Mouse (Mus musculus): ENCODE measurements at regions not wholly inside any gene's neighbourhood (a gene's known extent, or its start where the extent isn't known, plus 50 kb on each side); places are given as distances from the start of the nearest gene placed in this dataset.

DNA sequence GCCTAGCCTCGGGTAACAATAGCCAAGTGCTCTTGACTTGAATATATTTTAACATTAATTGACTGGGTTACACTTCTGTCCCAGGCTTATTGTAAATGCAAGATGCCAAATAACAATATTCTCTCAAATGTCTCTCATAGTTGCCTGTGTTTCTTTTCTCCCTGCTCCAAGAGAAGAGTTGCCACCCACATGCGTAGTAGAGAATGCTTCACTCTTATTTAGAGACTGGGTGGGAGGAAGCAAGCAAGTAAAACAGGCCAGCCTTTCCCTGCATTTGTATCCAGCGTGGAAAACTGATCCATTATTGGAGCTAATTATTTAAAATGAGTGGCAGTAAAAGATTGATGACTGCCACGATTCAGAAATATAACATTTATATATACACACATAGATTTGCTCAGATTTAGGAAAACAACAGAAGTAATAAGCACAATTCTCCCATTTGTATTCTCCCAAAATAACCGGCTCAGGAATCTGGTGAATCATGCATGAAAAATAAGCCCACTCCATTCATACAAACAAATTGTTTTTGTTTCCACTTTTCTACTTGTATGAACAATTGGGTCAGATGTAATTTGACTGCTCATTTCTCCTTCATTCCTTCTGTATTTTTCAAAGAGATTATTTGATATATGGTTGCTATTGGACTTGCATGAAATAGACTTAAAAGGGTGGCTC lies 134.9 kb downstream of the Trib2 start:
- TF ChIP-seq HCFC1 (IDR thresholded peaks at IDR 0.05; ENCODE audit: low read depth, low read length) = no peak
- Histone ChIP-seq H3K27me3 (replicated peaks) (no peaks in the 10 kb centered on the region), H3K9me3 (replicated peaks; ENCODE audit: low read length) (no peaks in the 10 kb centered on the region), H3K27ac (ENCODE audit: insufficient read depth, low read depth) (no peak overlapping the region), H3K79me2 (replicated peaks; ENCODE audit: control insufficient read depth, extremely low read depth, insufficient read depth, poor library complexity, severe bottlenecking) (no peaks in the 10 kb centered on the region), H3K4me1 (ENCODE audit: control insufficient read depth in 1 of 2, insufficient read depth in 2 of 2) (no peaks in the 10 kb centered on the region), H3K9ac (ENCODE audit: insufficient read depth, low read depth) (no peak overlapping the region), H3K36me3 (replicated peaks in 1 of 2; ENCODE audit: control insufficient read depth in 1 of 2, insufficient read depth in 1 of 2, low read length in 1 of 2) (no peaks in the 10 kb centered on the region), H3K4me3 (replicated peaks in 1 of 3; ENCODE audit: low read depth in 2 of 3, low read length in 2 of 3, poor library complexity in 1 of 3) (no peak overlapping the region), H3K4me2 (ENCODE audit: insufficient read depth, low read depth, poor library complexity, severe bottlenecking) (no peak overlapping the region)
- in situ Hi-C loops (cut with MboI; ENCODE audit: low pct_ligation_motif_present, low pct_unique_long_range_greater_than_20kb, low sequenced_read_pairs) = no loop called here
- dilution Hi-C loops (cut with MboI; ENCODE audit: extremely low pct_ligation_motif_present, extremely low pct_unique_long_range_greater_than_20kb, low sequenced_read_pairs) = no loop called here
- DNase-seq (ENCODE audit: extremely low read depth) = no peak

DNA sequence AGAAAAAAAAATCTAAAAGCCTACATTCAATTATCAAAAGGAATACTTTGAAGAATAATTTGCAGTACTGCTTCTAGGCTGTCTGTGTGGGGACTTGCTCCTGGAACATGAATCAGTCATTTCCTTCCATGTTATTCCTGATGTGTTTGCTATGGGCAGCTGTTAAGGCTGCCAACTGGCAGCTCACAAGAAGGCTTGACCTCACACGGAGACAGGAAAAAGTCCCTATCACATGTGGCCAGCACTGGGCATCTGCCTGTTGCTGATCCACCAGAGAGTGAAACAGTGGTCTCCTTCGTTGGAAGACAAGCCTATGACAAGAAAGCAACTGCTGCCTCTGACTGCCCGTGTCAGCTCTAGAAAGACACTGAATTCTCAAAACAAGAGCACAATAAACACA lies 140.6 kb downstream of the Trib2 start:
- no peaks in the 10 kb centered on the region for H3K9me3 ChIP-seq (replicated peaks; ENCODE audit: low read length)
- H3K4me3 ChIP-seq (replicated peaks in 1 of 3; ENCODE audit: low read depth in 2 of 3, low read length in 2 of 3, poor library complexity in 1 of 3) = no peak overlapping the region
- H3K36me3 ChIP-seq (replicated peaks in 1 of 2; ENCODE audit: control insufficient read depth in 1 of 2, insufficient read depth in 1 of 2, low read length in 1 of 2) = no peaks in the 10 kb centered on the region
- no peak for DNase-seq (ENCODE audit: extremely low read depth)
- TF ChIP-seq RCOR1 (conservative IDR thresholded peaks at IDR 0.05; ENCODE audit: low read depth, low read length) = no peak
- TF ChIP-seq ETS1 (conservative IDR thresholded peaks at IDR 0.05; ENCODE audit: low read depth, low read length) = no peak
- TF ChIP-seq USF2 (conservative IDR thresholded peaks at IDR 0.05; ENCODE audit: low read depth, low read length) = no peak
- TF ChIP-seq MXI1 (IDR thresholded peaks at IDR 0.05; ENCODE audit: low read depth, low read length) = no peak
- no peak for TF ChIP-seq MAX (IDR thresholded peaks at IDR 0.05; ENCODE audit: low read length)
- no peak for TF ChIP-seq SMC3 (IDR thresholded peaks at IDR 0.05; ENCODE audit: low read depth, low read length)
- no peak for TF ChIP-seq NELFE (IDR thresholded peaks at IDR 0.05; ENCODE audit: low read depth, low read length)
- TF ChIP-seq UBTF (IDR thresholded peaks at IDR 0.05; ENCODE audit: low read depth, low read length) = no peak
- H3K4me2 ChIP-seq (ENCODE audit: insufficient read depth, low read depth, poor library complexity, severe bottlenecking) = no peak overlapping the region
- H3K27me3 ChIP-seq (replicated peaks) = no peaks in the 10 kb centered on the region
- H3K79me2 ChIP-seq (replicated peaks; ENCODE audit: control insufficient read depth, extremely low read depth, insufficient read depth, poor library complexity, severe bottlenecking) = no peaks in the 10 kb centered on the region
- no peak overlapping the region for H3K27ac ChIP-seq (ENCODE audit: insufficient read depth, low read depth)
- in situ Hi-C loops (cut with MboI; ENCODE audit: low pct_ligation_motif_present, low pct_unique_long_range_greater_than_20kb, low sequenced_read_pairs) = no loop called here
- dilution Hi-C loops (cut with MboI; ENCODE audit: extremely low pct_ligation_motif_present, extremely low pct_unique_long_range_greater_than_20kb, low sequenced_read_pairs) = no loop called here
- H3K9ac ChIP-seq (ENCODE audit: insufficient read depth, low read depth) = no peak overlapping the region
- H3K4me1 ChIP-seq (ENCODE audit: control insufficient read depth in 1 of 2, insufficient read depth in 2 of 2) = peaks cover 3 to 12% of the 10 kb centered on the region in 2 experiments; a peak in 3 of 4 replicates

DNA sequence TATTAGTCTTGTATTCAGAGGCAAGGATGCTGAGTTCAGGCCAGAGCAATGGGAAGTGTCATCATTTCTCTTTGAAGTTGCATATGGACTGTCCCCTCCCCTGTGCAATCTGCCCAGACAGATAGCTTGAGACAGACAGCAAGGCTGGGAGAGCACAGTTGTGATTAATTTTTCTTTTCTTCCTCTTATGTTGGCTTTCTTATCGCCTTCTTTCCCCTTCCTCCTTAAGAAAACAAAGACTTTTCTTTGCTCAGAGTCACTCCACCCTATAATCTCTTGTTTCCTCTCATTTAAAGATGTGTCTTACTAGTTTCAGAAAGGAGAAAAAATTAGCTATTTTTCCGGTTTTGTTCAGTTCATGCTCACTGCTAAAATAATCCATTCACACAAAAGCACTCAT lies 157.0 kb downstream of the Trib2 start:
- in situ Hi-C loops (cut with MboI; ENCODE audit: low pct_ligation_motif_present, low pct_unique_long_range_greater_than_20kb, low sequenced_read_pairs) (no loop called here), dilution Hi-C loops (cut with MboI; ENCODE audit: extremely low pct_ligation_motif_present, extremely low pct_unique_long_range_greater_than_20kb, low sequenced_read_pairs) (no loop called here)
- H3K36me3 ChIP-seq (replicated peaks in 1 of 2; ENCODE audit: control insufficient read depth in 1 of 2, insufficient read depth in 1 of 2, low read length in 1 of 2) = no peaks in the 10 kb centered on the region
- H3K4me1 ChIP-seq (ENCODE audit: control insufficient read depth in 1 of 2, insufficient read depth in 2 of 2) = no peaks in the 10 kb centered on the region
- no peak overlapping the region for H3K4me3 ChIP-seq (replicated peaks in 1 of 3; ENCODE audit: low read depth in 2 of 3, low read length in 2 of 3, poor library complexity in 1 of 3)
- no peak overlapping the region for H3K9ac ChIP-seq (ENCODE audit: insufficient read depth, low read depth)
- TF ChIP-seq CHD2 (IDR thresholded peaks at IDR 0.05; ENCODE audit: low read length) (no peak), ZMIZ1 (IDR thresholded peaks at IDR 0.05; ENCODE audit: low read depth, low read length) (no peak), NRF1 (IDR thresholded peaks at IDR 0.05; ENCODE audit: low read depth, low read length) (no peak), MAX (IDR thresholded peaks at IDR 0.05; ENCODE audit: low read length) (no peak), POLR2AphosphoS2 (IDR thresholded peaks at IDR 0.05; ENCODE audit: low read depth, low read length) (no peak), ETS1 (conservative IDR thresholded peaks at IDR 0.05; ENCODE audit: low read depth, low read length) (no peak), JUND (conservative IDR thresholded peaks at IDR 0.05; ENCODE audit: low read depth, low read length) (no peak), KAT2A (IDR thresholded peaks at IDR 0.05; ENCODE audit: insufficient replicate concordance, low read length) (no peak), MAFK (IDR thresholded peaks at IDR 0.05; ENCODE audit: insufficient replicate concordance, low read length) (no peak)
- no peak for DNase-seq (ENCODE audit: extremely low read depth)
- no peak overlapping the region for H3K4me2 ChIP-seq (ENCODE audit: insufficient read depth, low read depth, poor library complexity, severe bottlenecking)
- no peaks in the 10 kb centered on the region for H3K9me3 ChIP-seq (replicated peaks; ENCODE audit: low read length)
- no peaks in the 10 kb centered on the region for H3K27me3 ChIP-seq (replicated peaks)
- H3K79me2 ChIP-seq (replicated peaks; ENCODE audit: control insufficient read depth, extremely low read depth, insufficient read depth, poor library complexity, severe bottlenecking) = no peaks in the 10 kb centered on the region
- no peak overlapping the region for H3K27ac ChIP-seq (ENCODE audit: insufficient read depth, low read depth)
